Mouse (Mus musculus): ENCODE results near the gene Ano3. TPM values are rescaled to one million over a fixed set of nuclear protein-coding genes. Genes with fewer than 3 reads are reported as not detected.
"Not testable (repeated sequence)": the region's sequence is repeated elsewhere in the genome, so short reads cannot be mapped to it uniquely, and the experiment has no call there.

Gene Ano3
- polyA plus RNA-seq (2015; fragmentation: Nextera tagmentation; extraction: Ambion mirVana): 0.95 and 0.96 TPM in 2 replicates

GRCm38 (mm10) chr2:110950823-110951222 lies at the start of gene Ano3:
Gene Ano3, minus strand, starts transcription at chr2:110950923.
- not testable (repeated sequence) for H3K36me3 ChIP-seq (ENCODE audit: control insufficient read depth, insufficient read depth, low read length); H3K27ac ChIP-seq (ENCODE audit: low read length); H3K27me3 ChIP-seq (ENCODE audit: control insufficient read depth, insufficient read depth, low read depth, low read length); H3K9me3 ChIP-seq (replicated peaks; ENCODE audit: control insufficient read depth, low read length, poor library complexity, severe bottlenecking); H3K4me1 ChIP-seq (ENCODE audit: control insufficient read depth, insufficient read depth, low read length); ATAC-seq
- Histone ChIP-seq H3K4me2 (ENCODE audit: low read length) (peak within 1 kb of the TSS; percentile 74), H3K9ac (ENCODE audit: low read depth, low read length) (peak within 1 kb of the TSS; percentile 55), H3K4me3 (ENCODE audit: low read depth, low read length) (peak within 1 kb of the TSS; percentile 47)

- Histone ChIP-seq H3K9ac (ENCODE audit: low read depth, low read length) (no peak overlapping the region), H3K4me3 (ENCODE audit: low read depth, low read length) (no peak overlapping the region), H3K27ac (ENCODE audit: low read length) (no peak overlapping the region), H3K36me3 (ENCODE audit: control insufficient read depth, insufficient read depth, low read length) (no peaks in the 10 kb centered on the region), H3K4me2 (ENCODE audit: low read length) (no peak overlapping the region), H3K4me1 (ENCODE audit: control insufficient read depth, insufficient read depth, low read length) (no peaks in the 10 kb centered on the region), H3K27me3 (ENCODE audit: control insufficient read depth, insufficient read depth, low read depth, low read length) (no peaks in the 10 kb centered on the region), H3K9me3 (replicated peaks; ENCODE audit: control insufficient read depth, low read length, poor library complexity, severe bottlenecking) (no peaks in the 10 kb centered on the region)
- ATAC-seq: no peak
- WGBS: 89% methylated on average over 1 of the region's 1 CpGs
These were observed 39.3 kb upstream of the Ano3 start for GRCm38 (mm10) chr2:110990071-110990470.

GRCm38 (mm10) chr2:110989539-110989938 lies 38.8 kb upstream of the Ano3 start:
- Histone ChIP-seq H3K9ac (ENCODE audit: low read depth, low read length) (no peak overlapping the region), H3K27ac (ENCODE audit: low read length) (no peak overlapping the region), H3K4me2 (ENCODE audit: low read length) (no peak overlapping the region), H3K9me3 (replicated peaks; ENCODE audit: control insufficient read depth, low read length, poor library complexity, severe bottlenecking) (no peaks in the 10 kb centered on the region), H3K36me3 (ENCODE audit: control insufficient read depth, insufficient read depth, low read length) (no peaks in the 10 kb centered on the region), H3K4me1 (ENCODE audit: control insufficient read depth, insufficient read depth, low read length) (no peaks in the 10 kb centered on the region), H3K4me3 (ENCODE audit: low read depth, low read length) (no peak overlapping the region), H3K27me3 (ENCODE audit: control insufficient read depth, insufficient read depth, low read depth, low read length) (no peaks in the 10 kb centered on the region)
- no peak for ATAC-seq
- 76% methylated on average over 4 of the region's 4 CpGs for WGBS

GRCm38 (mm10) chr2:110985853-110986271 lies 35.1 kb upstream of the Ano3 start:
- Histone ChIP-seq H3K27ac (ENCODE audit: low read length) (no peak overlapping the region), H3K4me2 (ENCODE audit: low read length) (no peak overlapping the region), H3K9ac (ENCODE audit: low read depth, low read length) (no peak overlapping the region), H3K36me3 (ENCODE audit: control insufficient read depth, insufficient read depth, low read length) (no peaks in the 10 kb centered on the region), H3K27me3 (ENCODE audit: control insufficient read depth, insufficient read depth, low read depth, low read length) (no peaks in the 10 kb centered on the region), H3K9me3 (replicated peaks; ENCODE audit: control insufficient read depth, low read length, poor library complexity, severe bottlenecking) (no peaks in the 10 kb centered on the region), H3K4me1 (ENCODE audit: control insufficient read depth, insufficient read depth, low read length) (no peaks in the 10 kb centered on the region), H3K4me3 (ENCODE audit: low read depth, low read length) (no peak overlapping the region)
- 54% methylated on average over 2 of the region's 2 CpGs for WGBS
- ATAC-seq: no peak

GRCm38 (mm10) chr2:110981733-110982132 lies 31.0 kb upstream of the Ano3 start:
- 0 out of 2 replicates have a peak, but pooled peaks have one; percentile 36 for ATAC-seq
- Histone ChIP-seq H3K4me2 (ENCODE audit: low read length) (no peak overlapping the region), H3K27ac (ENCODE audit: low read length) (no peak overlapping the region), H3K4me3 (ENCODE audit: low read depth, low read length) (no peak overlapping the region), H3K4me1 (ENCODE audit: control insufficient read depth, insufficient read depth, low read length) (no peaks in the 10 kb centered on the region), H3K36me3 (ENCODE audit: control insufficient read depth, insufficient read depth, low read length) (no peaks in the 10 kb centered on the region), H3K27me3 (ENCODE audit: control insufficient read depth, insufficient read depth, low read depth, low read length) (no peaks in the 10 kb centered on the region), H3K9ac (ENCODE audit: low read depth, low read length) (no peak overlapping the region), H3K9me3 (replicated peaks; ENCODE audit: control insufficient read depth, low read length, poor library complexity, severe bottlenecking) (no peaks in the 10 kb centered on the region)
- WGBS: 28% methylated on average over 1 of the region's 1 CpGs

- 93% methylated on average over 2 of the region's 2 CpGs for WGBS
- Histone ChIP-seq H3K36me3 (ENCODE audit: control insufficient read depth, insufficient read depth, low read length) (no peaks in the 10 kb centered on the region), H3K4me1 (ENCODE audit: control insufficient read depth, insufficient read depth, low read length) (no peaks in the 10 kb centered on the region), H3K27me3 (ENCODE audit: control insufficient read depth, insufficient read depth, low read depth, low read length) (no peaks in the 10 kb centered on the region), H3K9me3 (replicated peaks; ENCODE audit: control insufficient read depth, low read length, poor library complexity, severe bottlenecking) (no peaks in the 10 kb centered on the region), H3K9ac (ENCODE audit: low read depth, low read length) (no peak overlapping the region), H3K4me3 (ENCODE audit: low read depth, low read length) (no peak overlapping the region), H3K27ac (ENCODE audit: low read length) (no peak overlapping the region), H3K4me2 (ENCODE audit: low read length) (no peak overlapping the region)
- ATAC-seq: no peak
These were observed 28.9 kb upstream of the Ano3 start for GRCm38 (mm10) chr2:110979610-110980009.

- H3K27me3 ChIP-seq (ENCODE audit: control insufficient read depth, insufficient read depth, low read depth, low read length): no peaks in the 10 kb centered on the region
- no peaks in the 10 kb centered on the region for H3K36me3 ChIP-seq (ENCODE audit: control insufficient read depth, insufficient read depth, low read length)
- H3K4me2 ChIP-seq (ENCODE audit: low read length): no peak overlapping the region
- no peaks in the 10 kb centered on the region for H3K4me1 ChIP-seq (ENCODE audit: control insufficient read depth, insufficient read depth, low read length)
- WGBS: 79% methylated on average over 2 of the region's 2 CpGs
- H3K9ac ChIP-seq (ENCODE audit: low read depth, low read length): no peak overlapping the region
- no peak for ATAC-seq
- no peak overlapping the region for H3K27ac ChIP-seq (ENCODE audit: low read length)
- H3K4me3 ChIP-seq (ENCODE audit: low read depth, low read length): no peak overlapping the region
- no peaks in the 10 kb centered on the region for H3K9me3 ChIP-seq (replicated peaks; ENCODE audit: control insufficient read depth, low read length, poor library complexity, severe bottlenecking)
These were observed 26.1 kb upstream of the Ano3 start for GRCm38 (mm10) chr2:110976871-110977270.

- H3K4me1 ChIP-seq (ENCODE audit: control insufficient read depth, insufficient read depth, low read length): no peaks in the 10 kb centered on the region
- H3K9me3 ChIP-seq (replicated peaks; ENCODE audit: control insufficient read depth, low read length, poor library complexity, severe bottlenecking): no peaks in the 10 kb centered on the region
- no peaks in the 10 kb centered on the region for H3K27me3 ChIP-seq (ENCODE audit: control insufficient read depth, insufficient read depth, low read depth, low read length)
- H3K4me3 ChIP-seq (ENCODE audit: low read depth, low read length): no peak overlapping the region
- ATAC-seq: no peak
- WGBS: 91% methylated on average over 2 of the region's 2 CpGs
- no peaks in the 10 kb centered on the region for H3K36me3 ChIP-seq (ENCODE audit: control insufficient read depth, insufficient read depth, low read length)
- no peak overlapping the region for H3K4me2 ChIP-seq (ENCODE audit: low read length)
- no peak overlapping the region for H3K9ac ChIP-seq (ENCODE audit: low read depth, low read length)
- no peak overlapping the region for H3K27ac ChIP-seq (ENCODE audit: low read length)
These were observed 19.4 kb upstream of the Ano3 start for GRCm38 (mm10) chr2:110970158-110970557.

- no peaks in the 10 kb centered on the region for H3K9me3 ChIP-seq (replicated peaks; ENCODE audit: control insufficient read depth, low read length, poor library complexity, severe bottlenecking)
- no peak overlapping the region for H3K9ac ChIP-seq (ENCODE audit: low read depth, low read length)
- ATAC-seq: no peak
- WGBS: 95% methylated on average over 3 of the region's 3 CpGs
- H3K4me3 ChIP-seq (ENCODE audit: low read depth, low read length): no peak overlapping the region
- no peaks in the 10 kb centered on the region for H3K27me3 ChIP-seq (ENCODE audit: control insufficient read depth, insufficient read depth, low read depth, low read length)
- H3K36me3 ChIP-seq (ENCODE audit: control insufficient read depth, insufficient read depth, low read length): no peaks in the 10 kb centered on the region
- no peak overlapping the region for H3K27ac ChIP-seq (ENCODE audit: low read length)
- no peaks in the 10 kb centered on the region for H3K4me1 ChIP-seq (ENCODE audit: control insufficient read depth, insufficient read depth, low read length)
- no peak overlapping the region for H3K4me2 ChIP-seq (ENCODE audit: low read length)
These were observed 14.7 kb upstream of the Ano3 start for GRCm38 (mm10) chr2:110965398-110965797.
